Mouse (Mus musculus): ENCODE results near the gene Idua. TPM values are rescaled to one million over a fixed set of nuclear protein-coding genes. Genes with fewer than 3 reads are reported as not detected.
A peak's percentile ranks its signal among the peaks of the same experiment; 100 is the strongest.

Idua gene
- polyA plus RNA-seq, 1 experiment from 2014 or later, result 15.5 TPM

GRCm38 (mm10) chr5:108675251-108675816 lies 15.2 kb downstream of the Idua start, which contains the start of gene Slc26a1:
Slc26a1 (minus strand) TSS chr5:108675569.
- no peak for ATAC-seq (replicated peaks; ENCODE audit: extremely low read depth, insufficient read depth, low FRiP score)
- no peak within 1 kb of the TSS for H3K27ac ChIP-seq (ENCODE audit: low read length)
- WGBS, result 71% methylated on average over 9 of the region's 9 CpGs
- no peak within 1 kb of the TSS for H3K9ac ChIP-seq (ENCODE audit: low read length)
- H3K4me1 ChIP-seq (ENCODE audit: control insufficient read depth, insufficient read depth, low read length), result peaks cover 13% of the 10 kb centered on the region
- no peak within 1 kb of the TSS for H3K4me3 ChIP-seq (ENCODE audit: low read length)
- no peaks in the 10 kb centered on the region for H3K27me3 ChIP-seq (ENCODE audit: control insufficient read depth, insufficient read depth, low read length)
- no peaks in the 10 kb centered on the region for H3K9me3 ChIP-seq (replicated peaks; ENCODE audit: control insufficient read depth, low read length)
- no peak within 1 kb of the TSS for H3K4me2 ChIP-seq (ENCODE audit: low read depth, low read length)
- H3K36me3 ChIP-seq (ENCODE audit: control insufficient read depth, insufficient read depth), result peaks cover 21% of the 10 kb centered on the region

GRCm38 (mm10) chr5:108676772-108677498 lies 16.8 kb downstream of the Idua start:
- peak overlapping the region; percentile 68 for H3K9ac ChIP-seq (ENCODE audit: low read length)
- H3K36me3 ChIP-seq (ENCODE audit: control insufficient read depth, insufficient read depth), result peaks cover 12% of the 10 kb centered on the region
- ATAC-seq (replicated peaks; ENCODE audit: extremely low read depth, insufficient read depth, low FRiP score), result peak; percentile 29; the same call in 1 of the 2 replicates
- H3K4me1 ChIP-seq (ENCODE audit: control insufficient read depth, insufficient read depth, low read length), result peaks cover 13% of the 10 kb centered on the region
- H3K4me2 ChIP-seq (ENCODE audit: low read depth, low read length), result peak overlapping the region; percentile 67
- H3K27ac ChIP-seq (ENCODE audit: low read length), result no peak overlapping the region; the same call in 1 of the 2 replicates
- WGBS, result 14% methylated on average over 5 of the region's 5 CpGs
- no peaks in the 10 kb centered on the region for H3K9me3 ChIP-seq (replicated peaks; ENCODE audit: control insufficient read depth, low read length)
- peak overlapping the region; percentile 41 for H3K4me3 ChIP-seq (ENCODE audit: low read length)
- no peaks in the 10 kb centered on the region for H3K27me3 ChIP-seq (ENCODE audit: control insufficient read depth, insufficient read depth, low read length)

- Histone ChIP-seq H3K27me3 (ENCODE audit: control insufficient read depth, insufficient read depth, low read length) (no peaks in the 10 kb centered on the region), H3K27ac (ENCODE audit: low read length) (peak overlapping the region; percentile 71), H3K4me2 (ENCODE audit: low read depth, low read length) (peak overlapping the region; percentile 67), H3K9me3 (replicated peaks; ENCODE audit: control insufficient read depth, low read length) (no peaks in the 10 kb centered on the region), H3K4me1 (ENCODE audit: control insufficient read depth, insufficient read depth, low read length) (peaks cover 13% of the 10 kb centered on the region), H3K9ac (ENCODE audit: low read length) (peak overlapping the region; percentile 68), H3K4me3 (ENCODE audit: low read length) (peak overlapping the region; percentile 41), H3K36me3 (ENCODE audit: control insufficient read depth, insufficient read depth) (peaks cover 4% of the 10 kb centered on the region; the same call in 1 of the 2 replicates)
- 5% methylated on average over 25 of the region's 25 CpGs for WGBS
- ATAC-seq (replicated peaks; ENCODE audit: extremely low read depth, insufficient read depth, low FRiP score), result peak; percentile 80
These were observed 17.6 kb downstream of the Idua start for GRCm38 (mm10) chr5:108677605-108678295.

- H3K36me3 ChIP-seq (ENCODE audit: control insufficient read depth, insufficient read depth), result no peaks in the 10 kb centered on the region
- WGBS, result 84% methylated on average over 6 of the region's 6 CpGs
- no peak overlapping the region for H3K27ac ChIP-seq (ENCODE audit: low read length)
- H3K27me3 ChIP-seq (ENCODE audit: control insufficient read depth, insufficient read depth, low read length), result no peaks in the 10 kb centered on the region
- peaks cover 13% of the 10 kb centered on the region for H3K4me1 ChIP-seq (ENCODE audit: control insufficient read depth, insufficient read depth, low read length)
- no peak overlapping the region for H3K4me3 ChIP-seq (ENCODE audit: low read length)
- no peak overlapping the region for H3K9ac ChIP-seq (ENCODE audit: low read length)
- H3K4me2 ChIP-seq (ENCODE audit: low read depth, low read length), result no peak overlapping the region
- H3K9me3 ChIP-seq (replicated peaks; ENCODE audit: control insufficient read depth, low read length), result no peaks in the 10 kb centered on the region
- ATAC-seq (replicated peaks; ENCODE audit: extremely low read depth, insufficient read depth, low FRiP score), result no peak
These were observed 18.2 kb downstream of the Idua start for GRCm38 (mm10) chr5:108678296-108678854.

- H3K27ac ChIP-seq (ENCODE audit: low read length), result no peak overlapping the region
- no peak for ATAC-seq (replicated peaks; ENCODE audit: extremely low read depth, insufficient read depth, low FRiP score)
- H3K9ac ChIP-seq (ENCODE audit: low read length), result no peak overlapping the region
- H3K9me3 ChIP-seq (replicated peaks; ENCODE audit: control insufficient read depth, low read length), result no peaks in the 10 kb centered on the region
- no peaks in the 10 kb centered on the region for H3K27me3 ChIP-seq (ENCODE audit: control insufficient read depth, insufficient read depth, low read length)
- H3K4me3 ChIP-seq (ENCODE audit: low read length), result no peak overlapping the region
- peaks cover 13% of the 10 kb centered on the region for H3K4me1 ChIP-seq (ENCODE audit: control insufficient read depth, insufficient read depth, low read length)
- H3K36me3 ChIP-seq (ENCODE audit: control insufficient read depth, insufficient read depth), result no peaks in the 10 kb centered on the region
- no peak overlapping the region for H3K4me2 ChIP-seq (ENCODE audit: low read depth, low read length)
- 47% methylated on average over 3 of the region's 3 CpGs for WGBS
These were observed 19.8 kb downstream of the Idua start for GRCm38 (mm10) chr5:108679909-108680308.

GRCm38 (mm10) chr5:108680871-108681270 lies 20.7 kb downstream of the Idua start:
- H3K4me2 ChIP-seq (ENCODE audit: low read depth, low read length), result no peak overlapping the region
- H3K4me1 ChIP-seq (ENCODE audit: control insufficient read depth, insufficient read depth, low read length), result peaks cover 13% of the 10 kb centered on the region
- no peaks in the 10 kb centered on the region for H3K9me3 ChIP-seq (replicated peaks; ENCODE audit: control insufficient read depth, low read length)
- no peak overlapping the region for H3K9ac ChIP-seq (ENCODE audit: low read length)
- H3K4me3 ChIP-seq (ENCODE audit: low read length), result no peak overlapping the region
- H3K27ac ChIP-seq (ENCODE audit: low read length), result no peak overlapping the region
- H3K36me3 ChIP-seq (ENCODE audit: control insufficient read depth, insufficient read depth), result no peaks in the 10 kb centered on the region
- 92% methylated on average over 6 of the region's 6 CpGs for WGBS
- H3K27me3 ChIP-seq (ENCODE audit: control insufficient read depth, insufficient read depth, low read length), result no peaks in the 10 kb centered on the region
- ATAC-seq (replicated peaks; ENCODE audit: extremely low read depth, insufficient read depth, low FRiP score), result no peak

GRCm38 (mm10) chr5:108689091-108689490 lies 29.0 kb downstream of the Idua start:
- peaks cover 9% of the 10 kb centered on the region for H3K4me1 ChIP-seq (ENCODE audit: control insufficient read depth, insufficient read depth, low read length)
- no peaks in the 10 kb centered on the region for H3K9me3 ChIP-seq (replicated peaks; ENCODE audit: control insufficient read depth, low read length)
- H3K27ac ChIP-seq (ENCODE audit: low read length), result no peak overlapping the region
- ATAC-seq (replicated peaks; ENCODE audit: extremely low read depth, insufficient read depth, low FRiP score), result no peak
- WGBS, result 74% methylated on average over 5 of the region's 5 CpGs
- H3K9ac ChIP-seq (ENCODE audit: low read length), result no peak overlapping the region
- no peaks in the 10 kb centered on the region for H3K27me3 ChIP-seq (ENCODE audit: control insufficient read depth, insufficient read depth, low read length)
- no peak overlapping the region for H3K4me2 ChIP-seq (ENCODE audit: low read depth, low read length)
- no peaks in the 10 kb centered on the region for H3K36me3 ChIP-seq (ENCODE audit: control insufficient read depth, insufficient read depth)
- H3K4me3 ChIP-seq (ENCODE audit: low read length), result no peak overlapping the region

- WGBS, result 62% methylated on average over 4 of the region's 4 CpGs
- no peak overlapping the region for H3K4me2 ChIP-seq (ENCODE audit: low read depth, low read length)
- H3K36me3 ChIP-seq (ENCODE audit: control insufficient read depth, insufficient read depth), result no peaks in the 10 kb centered on the region
- H3K27ac ChIP-seq (ENCODE audit: low read length), result no peak overlapping the region
- H3K4me1 ChIP-seq (ENCODE audit: control insufficient read depth, insufficient read depth, low read length), result peaks cover 9% of the 10 kb centered on the region
- H3K9me3 ChIP-seq (replicated peaks; ENCODE audit: control insufficient read depth, low read length), result no peaks in the 10 kb centered on the region
- no peak overlapping the region for H3K4me3 ChIP-seq (ENCODE audit: low read length)
- H3K27me3 ChIP-seq (ENCODE audit: control insufficient read depth, insufficient read depth, low read length), result no peaks in the 10 kb centered on the region
- no peak for ATAC-seq (replicated peaks; ENCODE audit: extremely low read depth, insufficient read depth, low FRiP score)
- no peak overlapping the region for H3K9ac ChIP-seq (ENCODE audit: low read length)
These were observed 31.0 kb downstream of the Idua start for GRCm38 (mm10) chr5:108691152-108691551.

Data from heart, embryonic 16.5 days (tissue).